Mouse (Mus musculus): ENCODE measurements around the gene Gtdc1.

Gene Gtdc1

DNA sequence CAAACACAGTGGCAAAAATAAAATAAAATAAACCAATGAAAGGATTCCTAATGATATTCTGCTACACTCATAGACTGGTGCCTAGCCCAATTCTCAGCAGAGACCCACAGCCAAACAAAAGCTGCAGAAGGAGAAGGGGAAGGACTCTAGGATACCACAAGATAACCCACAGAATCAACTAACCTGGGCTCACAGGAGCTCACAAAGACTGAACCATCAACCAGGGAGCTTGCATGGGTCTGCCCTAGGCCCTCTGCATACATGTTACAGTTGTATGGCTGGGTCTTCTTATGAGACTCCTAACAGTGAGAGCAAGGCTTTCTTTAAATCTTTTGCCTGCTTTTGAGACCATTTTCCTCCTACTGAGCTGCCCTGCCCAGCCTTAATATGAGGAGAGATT lies 2.8 kb downstream of the Gtdc1 start:
- no peak for DNase-seq (ENCODE audit: low spot score in 2 of 2)

DNA sequence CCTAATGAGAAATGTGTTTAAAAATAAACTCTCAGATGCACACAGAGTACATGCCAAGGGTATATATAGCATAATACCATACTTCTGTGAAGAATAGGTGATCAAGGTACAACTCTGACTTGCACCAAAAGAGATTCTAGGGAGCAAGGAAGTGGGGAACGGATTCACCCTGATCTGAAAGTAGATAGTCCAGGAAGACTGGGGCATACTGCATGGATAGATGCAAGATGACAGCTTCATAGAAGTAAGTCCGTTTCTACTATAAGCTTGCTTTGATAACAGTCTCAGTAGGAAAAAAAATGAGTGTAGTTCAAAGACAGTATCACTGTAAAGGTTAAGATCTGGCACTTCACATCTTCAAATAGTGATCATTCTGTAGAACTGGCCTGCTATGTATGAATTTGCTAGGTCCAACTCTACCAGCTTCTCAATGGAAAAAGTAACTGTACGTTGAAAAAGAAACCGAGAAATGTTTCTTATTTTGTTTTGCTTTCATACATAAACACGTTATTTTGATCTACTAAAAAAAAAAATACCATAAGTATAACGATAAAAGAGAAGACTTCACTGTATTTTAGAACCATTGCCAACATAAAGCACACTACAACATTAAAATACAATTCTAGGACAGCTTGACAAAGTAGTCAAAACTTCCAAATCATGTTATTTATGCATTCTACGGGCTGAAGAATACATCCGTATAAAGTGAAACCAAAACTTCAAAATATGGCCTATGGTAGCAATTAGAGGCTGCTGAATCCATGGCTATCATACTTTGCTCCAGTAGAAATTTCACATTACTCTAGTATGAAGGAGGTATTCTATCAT lies 4.2 kb downstream of the Gtdc1 start:
- DNase-seq (ENCODE audit: low spot score in 2 of 2), result no peak

DNA sequence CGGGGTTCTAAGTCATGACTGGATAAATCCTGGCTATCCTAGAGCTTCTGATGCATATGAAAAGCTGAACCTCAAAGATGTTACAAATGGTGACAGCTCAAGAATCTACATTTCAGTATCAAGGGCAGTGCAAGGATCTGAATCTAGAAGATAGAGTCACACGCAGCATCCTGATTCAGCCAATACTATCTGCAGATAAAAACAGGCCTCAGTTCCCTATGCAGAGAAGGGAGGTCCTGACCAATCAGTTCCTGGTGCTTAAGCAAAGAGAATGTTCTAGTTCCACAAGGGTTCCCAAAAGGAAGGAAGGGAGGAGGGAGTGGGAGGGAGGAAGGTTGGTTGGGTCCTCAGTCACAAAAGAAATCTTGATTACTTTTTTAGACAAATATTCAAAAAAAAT lies 5.0 kb downstream of the Gtdc1 start:
- no peak for DNase-seq (ENCODE audit: low spot score in 2 of 2)

DNA sequence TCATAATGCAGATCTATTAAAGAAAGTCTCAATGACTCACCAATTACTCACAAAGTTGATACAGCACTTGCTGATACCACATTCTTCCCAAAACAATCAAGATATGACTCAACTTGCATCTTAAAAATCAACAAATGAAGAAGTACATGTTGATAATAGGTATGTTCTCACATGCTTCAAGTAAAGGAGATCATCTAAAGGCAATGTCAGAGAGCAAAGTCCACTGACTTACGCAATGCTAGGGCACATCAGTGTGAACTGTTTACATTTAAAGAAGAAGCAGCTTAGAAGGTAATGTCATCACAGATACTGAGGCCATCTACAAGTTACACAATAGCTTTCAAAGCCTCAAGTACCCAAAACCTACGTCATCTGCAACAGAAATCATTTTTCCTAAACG lies 7.0 kb downstream of the Gtdc1 start:
- no peak for DNase-seq (ENCODE audit: low spot score in 2 of 2)

DNA sequence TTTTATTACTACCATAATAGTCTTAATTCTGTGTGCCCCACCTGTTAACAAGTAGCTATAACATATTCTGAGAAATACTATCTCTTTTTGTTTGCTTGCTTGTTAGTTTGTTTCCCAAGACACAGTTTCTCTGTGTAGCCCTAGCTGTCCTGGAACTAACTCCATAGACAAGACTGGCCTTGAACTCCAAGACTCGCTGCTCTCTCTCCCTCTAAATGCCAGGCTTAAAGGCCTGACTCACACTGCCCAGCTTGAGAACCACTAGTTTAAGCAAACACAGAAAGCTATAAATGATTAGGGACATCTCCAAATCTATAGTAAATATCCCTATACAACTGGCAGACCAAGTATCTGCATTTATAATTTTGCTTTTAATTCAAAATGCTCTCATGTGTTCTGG lies 8.1 kb downstream of the Gtdc1 start:
- DNase-seq (ENCODE audit: low spot score in 2 of 2), result no peak

DNA sequence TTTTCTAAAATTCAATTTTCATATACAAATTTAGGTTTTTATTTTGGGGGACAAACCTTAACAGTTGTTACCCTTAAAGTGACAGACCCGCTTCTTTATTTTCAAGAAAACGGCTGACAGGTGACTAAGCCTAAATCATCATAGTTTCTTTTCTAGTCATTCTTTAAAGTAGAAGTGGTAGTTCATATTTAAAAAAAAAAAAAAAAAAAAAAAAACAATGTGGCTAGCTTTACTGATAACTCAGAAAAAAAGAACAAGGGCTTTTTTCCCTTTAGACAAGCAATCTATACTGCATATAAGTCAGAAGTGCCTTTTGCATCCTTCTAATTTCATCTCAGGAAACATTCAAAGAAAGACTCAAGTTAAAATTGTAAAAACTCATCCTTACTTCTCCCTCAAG lies 8.7 kb downstream of the Gtdc1 start:
- no peak for DNase-seq (ENCODE audit: low spot score in 2 of 2)

DNA sequence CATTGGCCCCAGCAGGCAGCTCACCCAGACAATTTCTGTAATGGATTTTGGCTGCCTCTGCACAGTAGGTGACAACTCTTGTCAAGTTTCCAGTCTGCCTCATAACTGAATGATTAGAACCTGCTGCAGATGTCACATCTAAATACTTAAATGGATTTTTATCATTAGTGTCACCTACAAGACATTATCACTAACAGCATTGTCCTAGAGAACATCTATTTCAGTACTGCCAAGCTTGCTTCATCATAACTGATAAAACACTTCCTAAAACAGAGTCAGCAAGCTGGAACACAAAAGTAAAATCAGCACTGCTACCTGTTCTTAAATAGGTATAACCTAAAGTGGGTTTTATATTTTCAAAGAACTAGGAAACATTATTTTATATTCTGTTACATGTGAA lies 11.2 kb downstream of the Gtdc1 start:
- DNase-seq (ENCODE audit: low spot score in 2 of 2), result no peak

DNA sequence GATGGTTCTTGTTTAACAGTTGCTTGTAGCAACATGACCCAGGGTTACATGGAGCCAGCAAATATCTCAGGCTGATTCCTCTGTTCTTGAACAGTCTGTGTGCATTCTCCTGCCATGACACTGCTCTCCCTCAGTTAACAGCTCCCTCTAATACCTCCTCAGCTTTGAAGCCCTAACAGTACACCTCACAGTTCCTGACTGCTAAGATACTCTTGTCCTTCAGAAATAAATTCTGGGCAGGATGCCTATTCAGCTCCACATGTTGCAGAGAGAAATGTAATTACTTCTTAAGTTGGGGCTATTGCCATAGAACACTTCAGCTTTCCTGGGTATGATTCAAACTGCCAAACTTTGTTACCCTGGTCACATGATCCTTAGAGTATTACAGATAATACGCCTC lies 29.7 kb downstream of the Gtdc1 start:
- DNase-seq (ENCODE audit: low spot score in 2 of 2), result no peak

DNA sequence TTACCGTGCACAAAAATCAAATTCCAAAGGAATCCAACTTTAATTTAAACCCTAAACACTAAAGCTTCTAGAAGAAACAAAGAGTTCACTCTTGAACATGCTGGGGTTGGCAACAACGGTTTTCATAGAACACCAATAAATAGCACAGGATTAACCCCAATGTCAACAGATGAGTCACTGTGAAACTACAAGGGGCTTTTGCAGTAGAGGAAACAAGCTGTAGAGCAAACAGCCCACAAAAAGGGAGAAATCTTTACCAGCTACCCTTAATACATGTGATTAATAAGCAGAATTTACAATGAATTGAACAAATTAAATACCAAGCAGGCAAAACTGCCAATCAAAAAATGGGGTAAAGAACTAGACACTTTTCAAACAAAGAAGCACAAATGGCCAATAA lies 53.7 kb downstream of the Gtdc1 start:
- no peak for DNase-seq (ENCODE audit: low spot score in 2 of 2)

DNA sequence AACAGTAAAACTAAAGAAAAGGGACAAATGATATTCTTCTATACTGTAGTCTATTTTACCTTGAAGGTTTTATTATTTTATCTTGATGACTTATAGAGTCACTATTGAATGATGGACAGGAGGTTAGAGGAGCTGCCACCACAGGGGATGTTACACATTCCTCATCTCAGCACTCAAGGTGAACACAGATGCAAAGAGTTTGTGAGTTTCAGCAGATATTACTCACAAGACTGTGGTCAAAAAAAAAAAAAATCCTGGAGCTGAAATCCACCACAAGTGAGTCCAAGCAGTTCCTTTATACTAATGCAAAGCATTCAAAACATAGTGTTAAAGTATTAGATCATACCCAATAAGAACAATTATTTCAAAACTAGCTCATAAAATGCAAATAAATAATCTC lies 62.7 kb downstream of the Gtdc1 start:
- no peak for DNase-seq (ENCODE audit: low spot score in 2 of 2)

DNA sequence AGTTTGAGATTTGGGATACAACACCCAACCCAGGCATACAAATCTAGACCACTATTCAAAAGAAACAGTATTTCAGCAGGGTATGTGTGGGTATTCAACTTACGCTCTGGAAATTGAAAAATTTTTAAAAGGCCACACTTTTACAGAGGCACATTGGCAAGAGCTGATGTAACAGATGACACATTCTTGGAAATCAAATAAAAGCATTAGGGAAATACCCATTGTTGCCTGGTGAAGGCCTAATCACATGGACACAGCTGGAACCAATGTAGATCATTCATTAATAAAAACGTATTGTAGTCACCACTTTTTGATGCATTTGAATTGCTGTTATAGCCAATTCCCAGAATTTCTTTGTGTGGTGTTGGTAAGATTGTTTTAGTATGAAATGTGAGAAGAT lies 73.0 kb downstream of the Gtdc1 start:
- no peak for DNase-seq (ENCODE audit: low spot score in 2 of 2)

DNA sequence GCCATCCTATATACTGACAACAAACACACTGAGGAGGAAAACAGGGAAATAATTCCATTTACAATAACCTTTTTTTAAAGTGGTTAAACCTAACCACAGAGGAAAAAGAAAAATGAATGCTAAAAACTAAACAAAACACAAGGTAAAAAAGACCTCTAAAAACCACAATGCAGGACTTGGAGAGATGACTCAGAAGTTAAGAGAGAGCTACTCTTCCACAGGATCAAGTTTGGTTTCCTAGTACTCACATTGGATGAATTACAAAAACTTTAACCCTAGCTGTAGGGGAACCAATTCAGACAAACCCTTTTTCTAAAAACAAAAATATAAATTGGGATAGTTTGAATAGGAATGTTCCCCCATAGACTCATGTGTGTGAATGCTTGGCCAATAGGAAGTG lies 77.8 kb downstream of the Gtdc1 start:
- no peak for DNase-seq (ENCODE audit: low spot score in 2 of 2)

DNA sequence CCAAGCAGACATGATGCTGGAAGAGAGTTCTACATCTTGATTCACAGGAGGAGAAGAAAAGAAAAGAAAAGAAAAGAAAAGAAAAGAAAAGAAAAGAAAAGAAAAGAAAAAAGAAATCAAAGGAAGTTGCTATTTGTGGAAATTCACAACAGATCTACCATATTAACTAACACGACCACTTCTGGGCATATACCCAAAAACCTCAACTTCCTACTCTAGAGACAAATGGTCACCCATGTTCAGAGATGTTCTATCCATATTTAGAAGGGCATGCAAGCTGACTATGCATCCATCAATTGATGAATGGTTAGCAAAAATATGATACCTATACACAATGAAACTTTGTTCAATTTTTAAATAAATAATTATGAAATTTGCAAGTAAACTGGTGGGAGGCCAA lies 79.3 kb downstream of the Gtdc1 start:
- no peak for DNase-seq (ENCODE audit: low spot score in 2 of 2)

DNA sequence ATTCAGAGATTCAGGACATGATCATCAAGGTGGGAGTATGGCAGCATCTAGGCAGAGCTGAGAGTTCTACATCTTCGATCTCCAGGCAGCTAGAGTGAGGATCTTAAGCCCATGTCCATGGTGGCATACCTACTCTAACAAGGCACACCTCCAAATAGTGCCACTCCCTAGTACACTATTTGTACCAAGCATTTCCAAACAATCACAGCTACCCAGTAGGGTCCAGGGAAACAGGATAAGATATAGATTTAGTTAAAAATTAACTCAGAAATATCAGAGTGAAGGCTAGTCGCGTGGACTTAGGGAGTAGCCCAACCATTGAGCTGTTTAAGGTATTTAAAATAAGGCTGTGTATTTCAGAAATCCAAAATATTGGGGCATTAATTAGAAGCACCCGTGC lies 82.0 kb downstream of the Gtdc1 start:
- DNase-seq (ENCODE audit: low spot score in 2 of 2), result no peak

DNA sequence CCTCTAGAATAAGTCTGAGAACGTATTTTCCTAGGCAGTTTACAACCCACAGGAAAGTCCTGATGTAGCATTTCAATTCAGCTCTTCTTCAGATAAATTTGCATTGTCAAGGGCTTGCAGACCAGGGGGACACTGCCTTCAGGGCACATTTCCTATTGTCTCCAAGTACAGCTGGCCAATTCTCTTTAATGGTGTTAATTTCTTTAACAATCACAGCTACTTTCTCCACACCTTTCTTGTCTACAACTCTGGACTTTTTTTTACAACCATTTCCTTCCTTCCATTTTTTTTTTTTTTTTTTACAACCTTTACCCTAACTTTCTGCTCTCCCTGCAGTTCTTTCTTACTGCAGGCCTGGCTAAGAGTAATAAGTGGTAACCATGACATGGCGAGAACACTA lies 97.7 kb downstream of the Gtdc1 start:
- no peak for DNase-seq (ENCODE audit: low spot score in 2 of 2)

DNA sequence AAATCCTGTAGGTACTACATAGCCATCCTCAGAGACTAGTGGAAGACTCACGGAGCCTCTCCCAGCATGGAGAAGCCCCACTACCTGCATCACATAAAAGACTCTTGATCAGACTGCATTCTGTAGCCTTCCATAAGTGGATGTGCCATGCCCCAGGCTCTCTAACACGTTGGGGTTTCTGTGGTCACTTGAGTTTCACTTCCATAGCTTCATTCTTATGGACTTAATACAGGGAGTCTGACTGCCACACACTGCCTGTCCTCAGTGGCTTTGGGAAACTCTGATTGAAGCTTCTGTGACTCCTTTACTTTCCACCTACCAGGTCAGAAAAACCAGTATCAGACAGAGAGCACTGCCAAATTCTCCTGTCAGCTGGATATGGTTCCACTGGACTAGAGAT lies 98.1 kb downstream of the Gtdc1 start:
- no peak for DNase-seq (ENCODE audit: low spot score in 2 of 2)

DNA sequence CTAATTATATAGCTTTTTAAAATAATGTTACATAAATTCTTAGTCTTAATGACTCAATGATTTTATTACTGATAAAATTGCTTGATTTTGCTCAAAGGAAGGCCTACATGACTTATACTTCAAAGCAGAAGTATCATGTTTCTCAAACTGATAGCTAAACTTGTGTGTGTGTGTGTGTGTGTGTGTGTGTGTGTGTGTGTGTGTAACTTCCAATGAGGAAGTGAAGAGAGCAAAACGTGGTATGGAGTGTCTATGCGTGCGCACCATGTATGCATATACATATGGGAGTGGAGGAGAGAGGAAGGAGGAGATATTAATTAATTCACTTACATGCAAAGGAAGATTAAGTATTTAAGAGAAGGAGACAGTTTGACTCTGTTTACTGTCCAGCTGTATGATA lies 100.8 kb downstream of the Gtdc1 start:
- no peak for DNase-seq (ENCODE audit: low spot score in 2 of 2)

DNA sequence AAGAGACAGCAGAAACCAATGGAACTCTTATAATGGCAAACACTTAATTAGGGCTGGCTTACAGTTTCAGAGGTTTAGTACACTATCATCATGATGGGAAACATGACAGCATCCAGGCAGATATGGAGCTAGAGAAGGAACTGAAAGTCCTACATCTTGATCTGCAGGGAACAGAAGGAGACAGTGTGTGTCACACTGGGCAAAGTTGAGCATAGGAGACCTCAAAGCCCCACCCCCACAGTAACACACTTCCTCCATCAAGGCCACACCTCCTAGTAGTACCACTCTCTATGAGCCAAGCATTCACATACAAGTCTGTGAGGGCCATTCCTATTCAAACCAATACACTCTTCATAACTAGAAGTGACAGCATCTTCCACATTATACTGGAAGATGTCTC lies 109.7 kb downstream of the Gtdc1 start:
- no peak for DNase-seq (ENCODE audit: low spot score in 2 of 2)

DNA sequence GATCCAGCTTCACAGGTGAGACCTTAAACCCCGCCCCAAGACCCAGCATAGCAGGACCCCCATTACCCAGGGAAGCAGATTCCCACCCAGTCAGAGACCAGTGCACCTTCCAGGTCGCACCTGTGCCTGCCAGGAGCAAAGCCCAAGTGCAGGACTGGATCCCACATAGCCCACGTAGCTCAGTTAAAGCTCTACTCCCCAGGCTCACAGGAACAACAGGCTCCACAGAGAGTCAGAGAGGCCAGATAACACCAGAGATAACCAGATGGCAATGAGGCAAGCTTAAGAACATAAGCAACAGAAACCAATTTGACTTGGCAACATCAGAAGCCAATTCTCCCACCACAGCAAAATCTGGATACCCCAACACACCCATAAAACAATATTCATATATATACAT lies 113.7 kb downstream of the Gtdc1 start:
- no peak for DNase-seq (ENCODE audit: low spot score in 2 of 2)

DNA sequence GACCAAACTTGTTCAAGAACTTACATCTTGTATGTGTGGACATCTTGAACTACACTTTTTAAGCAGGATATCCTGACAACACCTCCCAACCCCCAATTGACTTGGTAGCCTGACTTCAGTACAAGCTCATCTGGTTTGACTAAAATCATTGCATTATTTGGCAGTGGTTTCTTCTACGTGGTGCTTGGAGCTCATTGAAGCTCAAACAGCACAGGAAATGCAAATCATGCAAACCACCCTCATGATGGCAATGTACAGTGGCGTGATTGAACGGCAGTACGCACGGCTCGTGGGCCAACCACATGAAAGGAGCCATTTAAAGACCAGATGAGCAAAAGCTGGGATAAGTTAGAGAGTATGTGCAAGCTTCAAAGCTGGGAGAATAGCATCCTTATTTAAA lies 123.0 kb downstream of the Gtdc1 start:
- no peak for DNase-seq (ENCODE audit: low spot score in 2 of 2)

DNA sequence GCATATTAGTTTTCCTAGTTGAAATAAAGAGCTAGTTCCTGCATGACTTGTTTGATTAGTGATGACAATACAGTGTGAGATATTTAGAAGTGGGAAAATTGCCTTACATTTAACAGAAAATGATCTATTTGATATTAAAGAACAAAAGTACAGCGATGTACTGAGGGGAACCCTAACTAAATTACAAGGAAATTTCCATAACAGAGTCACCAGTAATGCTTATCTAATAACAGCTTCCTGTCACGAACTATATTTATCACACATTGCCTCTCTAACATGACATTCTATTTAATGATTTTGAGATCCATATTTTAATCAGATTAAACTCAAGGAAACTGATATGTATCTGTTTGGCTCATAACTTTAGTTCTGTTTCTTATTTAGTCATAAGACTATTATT lies 126.1 kb downstream of the Gtdc1 start:
- DNase-seq (ENCODE audit: low spot score in 2 of 2), result no peak

DNA sequence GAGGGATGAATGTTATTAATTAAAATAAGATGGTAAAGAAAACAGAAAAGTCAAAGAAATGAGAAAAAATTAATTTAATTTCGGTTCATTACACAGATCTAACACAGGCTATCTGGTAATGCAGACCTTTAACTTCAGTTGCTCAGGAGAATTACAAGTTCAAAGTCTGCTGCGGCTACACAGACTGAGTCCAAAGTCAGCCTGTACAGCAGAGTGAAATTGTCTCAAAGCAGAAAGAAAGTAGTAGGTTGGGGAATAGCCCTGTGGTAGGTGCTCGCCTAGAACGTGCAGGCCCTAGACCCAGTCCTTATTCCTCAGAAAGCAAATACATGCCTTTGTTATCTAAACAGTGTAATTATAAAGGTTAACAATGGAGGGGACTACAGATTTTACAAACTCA lies 135.6 kb downstream of the Gtdc1 start:
- no peak for DNase-seq (ENCODE audit: low spot score in 2 of 2)

DNA sequence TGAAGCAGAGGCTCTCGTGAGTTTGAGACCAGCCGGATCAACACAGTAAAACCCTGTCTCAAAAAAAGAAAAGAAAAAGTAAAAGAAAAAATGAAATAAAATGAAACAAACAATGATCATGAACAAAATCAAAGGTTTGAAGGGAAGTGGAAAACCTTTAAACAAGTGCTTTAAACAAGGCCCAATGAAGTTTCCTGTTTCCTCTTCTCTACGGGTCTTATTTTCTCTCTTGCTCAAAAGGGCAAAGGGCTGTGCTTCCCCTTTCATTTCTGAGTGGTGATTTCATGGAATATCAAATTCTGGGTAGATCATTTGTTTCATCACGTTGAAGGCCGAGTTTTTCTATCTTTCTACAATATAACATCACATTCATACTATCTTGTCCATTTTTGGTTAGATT lies 136.3 kb downstream of the Gtdc1 start:
- DNase-seq (ENCODE audit: low spot score in 2 of 2), result no peak

DNA sequence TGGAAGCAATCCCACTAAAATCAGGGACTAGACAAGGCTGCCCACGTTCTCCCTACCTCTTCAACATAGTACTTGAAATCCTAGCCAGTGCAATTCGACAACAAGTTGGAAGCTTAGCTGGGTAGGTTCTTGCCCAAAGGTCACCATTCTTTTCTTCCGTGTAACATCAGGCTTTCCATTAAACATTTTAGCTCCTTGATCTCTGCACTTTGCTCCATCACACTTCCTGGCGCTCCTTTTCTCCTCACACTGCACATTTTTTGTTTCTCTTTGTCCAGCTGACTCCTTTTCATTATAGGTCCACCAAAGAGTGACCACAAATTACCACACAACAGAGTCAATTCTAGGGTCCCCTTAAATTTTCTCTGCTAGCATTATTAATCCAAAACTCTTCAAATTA lies 144.7 kb downstream of the Gtdc1 start:
- no peak for DNase-seq (ENCODE audit: low spot score in 2 of 2)

Data from heart, adult 9 months (tissue).